Mouse (Mus musculus) limb, embryonic 14.5 days (tissue): ENCODE measurements around the gene Socs2. TPM values are rescaled to one million over a fixed set of nuclear protein-coding genes. Genes with fewer than 3 reads are reported as not detected.

ENCODE experiments used
- ATAC-seq: fragments of 200-750 bp; cut with Nextera tagmentation; 2 replicates; pipeline ENCODE4 v1.8.0; 2017; ENCODE audit warnings: low read depth, moderate number of reproducible peaks, moderate TSS enrichment; ENCODE audit not compliant: low FRiP score
- DNase-seq: peaks from one replicate; pipeline ENCODE4 v3.0.0-alpha.2; 2015; ENCODE audit warnings: low spot score
- H3K27ac ChIP-seq: fragments of 300-500 bp; sonication (generic); replicated peaks from 2 replicates; pipeline ENCODE4 v1.5.1; 2014; ENCODE audit warnings: low read depth, mild to moderate bottlenecking, low read length, moderate library complexity, mixed read lengths
- H3K27me3 ChIP-seq: fragments of 300-500 bp; sonication (generic); 2 replicates; pipeline ENCODE4 v1.6.1; 2014; ENCODE audit warnings: low read length, mixed read lengths; ENCODE audit not compliant: control insufficient read depth, insufficient read depth
- H3K36me3 ChIP-seq: fragments of 300-500 bp; sonication (generic); 2 replicates; pipeline ENCODE4 v1.6.1; 2014; ENCODE audit warnings: mild to moderate bottlenecking, low read length, moderate library complexity, mixed read lengths; ENCODE audit not compliant: control insufficient read depth, insufficient read depth
- H3K4me1 ChIP-seq: fragments of 300-500 bp; sonication (generic); 2 replicates; pipeline ENCODE4 v1.6.1; 2014; ENCODE audit warnings: antibody characterized with exemption, low read length, mixed read lengths; ENCODE audit not compliant: control insufficient read depth, insufficient read depth
- H3K4me2 ChIP-seq: fragments of 300-500 bp; sonication (generic); replicated peaks from 2 replicates; pipeline ENCODE4 v1.6.1; 2014; ENCODE audit warnings: low read depth, mild to moderate bottlenecking, low read length, moderate library complexity; ENCODE audit not compliant: severe bottlenecking
- H3K4me3 ChIP-seq: fragments of 300-500 bp; sonication (generic); replicated peaks from 2 replicates; pipeline ENCODE4 v1.5.1; 2014; ENCODE audit warnings: low read length
- H3K9ac ChIP-seq: fragments of 300-500 bp; sonication (generic); 2 replicates; pipeline ENCODE4 v1.6.1; 2014; ENCODE audit warnings: mild to moderate bottlenecking, low read depth, low read length, moderate library complexity; ENCODE audit not compliant: severe bottlenecking
- H3K9me3 ChIP-seq: fragments of 300-500 bp; sonication (generic); 2 replicates; pipeline ENCODE4 v1.6.1; 2016; ENCODE audit warnings: low read length; ENCODE audit not compliant: control insufficient read depth
- POLR2A ChIP-seq: fragments of 200-500 bp; IDR thresholded peaks from 2 replicates; pipeline ENCODE4 v1.8.0; 2012; ENCODE audit warnings: inconsistent platforms, mild to moderate bottlenecking, moderate library complexity, borderline replicate concordance; ENCODE audit not compliant: insufficient read depth, insufficient read length; ENCODE audit errors: extremely low read depth
- WGBS: fragments of 180-500 bp; shearing (Covaris S2); extraction: QIAGEN DNeasy Blood & Tissue Kit; methylation state at CpG from one replicate; pipeline ENCODE4 v1.1.7; 2014; 5-methylcytosine and 5-hydroxymethylcytosine counted together
- polyA plus RNA-seq, 2 experiments: library from polyadenylated mRNA; depleted of rRNA in 1 of 2; stranded (reverse) in 1 of 2; unstranded in 1 of 2; fragments of >200 nt; fragmentation: Nextera tagmentation in 1 of 2; extraction: Ambion mirVana in 1 of 2; gene quantifications; 2 replicates each; pipeline versions ENCODE4 v1.2.1 to v1.2.3; 2012 to 2014

Gene Socs2
- polyA plus RNA-seq, 2 experiments: 23.2 to 54.0 TPM

GRCm38 (mm10) chr10:95438941-95439340 is 22.0 kb upstream of the Socs2 start:
- Histone ChIP-seq H3K4me1 (0 out of 2 replicates have a peak, but pooled peaks cover 4% of the 10 kb centered on the region), H3K9me3 (no peaks in the 10 kb centered on the region), H3K27me3 (no peaks in the 10 kb centered on the region), H3K27ac (no peak overlapping the region), H3K9ac (no peak overlapping the region), H3K4me2 (no peak overlapping the region), H3K36me3 (no peaks in the 10 kb centered on the region), H3K4me3 (no peak overlapping the region)
- no peak for ATAC-seq
- DNase-seq: no peak
- no peak for TF ChIP-seq POLR2A
- 50% methylated on average over 11 of the region's 11 CpGs for WGBS

- no peak overlapping the region for H3K4me3 ChIP-seq
- no peak overlapping the region for H3K4me2 ChIP-seq
- no peaks in the 10 kb centered on the region for H3K27me3 ChIP-seq
- ATAC-seq (no peak), DNase-seq (no peak)
- 91% methylated on average over 10 of the region's 10 CpGs for WGBS
- no peak for TF ChIP-seq POLR2A
- H3K36me3 ChIP-seq: no peaks in the 10 kb centered on the region
- no peak overlapping the region for H3K9ac ChIP-seq
- H3K9me3 ChIP-seq: no peaks in the 10 kb centered on the region
- H3K27ac ChIP-seq: no peak overlapping the region
- H3K4me1 ChIP-seq: no peaks in the 10 kb centered on the region
These were observed 13.3 kb upstream of the Socs2 start for GRCm38 (mm10) chr10:95430271-95430670.

DNA sequence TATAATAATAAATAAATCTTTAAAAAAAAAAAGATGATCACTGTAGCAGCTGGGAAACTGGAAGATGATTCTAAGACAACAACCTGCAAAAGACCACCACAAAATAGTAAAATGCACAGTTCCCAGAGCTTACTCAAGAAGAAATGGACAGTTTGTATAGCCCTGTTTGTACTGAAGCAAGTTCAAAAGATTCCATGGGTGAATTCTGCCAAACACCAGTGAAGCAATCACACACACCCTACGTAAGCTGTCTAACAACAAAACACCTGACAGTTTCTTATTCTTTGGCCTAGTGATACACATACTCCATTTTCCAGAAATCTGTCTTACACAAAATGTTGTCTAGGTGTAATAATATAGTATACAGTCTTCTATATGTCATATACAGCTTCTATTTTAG is 12.1 kb upstream of the Socs2 start:
- no peak overlapping the region for H3K4me2 ChIP-seq
- H3K36me3 ChIP-seq: no peaks in the 10 kb centered on the region
- H3K27ac ChIP-seq: no peak overlapping the region
- 97% methylated on average over 1 of the region's 1 CpGs for WGBS
- no peak for DNase-seq
- no peak for ATAC-seq
- H3K27me3 ChIP-seq: no peaks in the 10 kb centered on the region
- H3K4me3 ChIP-seq: no peak overlapping the region
- no peaks in the 10 kb centered on the region for H3K9me3 ChIP-seq
- no peak for TF ChIP-seq POLR2A
- H3K4me1 ChIP-seq: no peaks in the 10 kb centered on the region
- no peak overlapping the region for H3K9ac ChIP-seq

- Histone ChIP-seq H3K9me3 (no peaks in the 10 kb centered on the region), H3K27me3 (no peaks in the 10 kb centered on the region), H3K4me1 (no peaks in the 10 kb centered on the region), H3K36me3 (no peaks in the 10 kb centered on the region), H3K27ac (no peak overlapping the region), H3K4me2 (no peak overlapping the region), H3K4me3 (no peak overlapping the region), H3K9ac (no peak overlapping the region)
- no peak for ATAC-seq
- WGBS: 85% methylated on average over 9 of the region's 9 CpGs
- DNase-seq: no peak
- no peak for TF ChIP-seq POLR2A
These were observed 9.5 kb upstream of the Socs2 start for GRCm38 (mm10) chr10:95426207-95427115.

DNA sequence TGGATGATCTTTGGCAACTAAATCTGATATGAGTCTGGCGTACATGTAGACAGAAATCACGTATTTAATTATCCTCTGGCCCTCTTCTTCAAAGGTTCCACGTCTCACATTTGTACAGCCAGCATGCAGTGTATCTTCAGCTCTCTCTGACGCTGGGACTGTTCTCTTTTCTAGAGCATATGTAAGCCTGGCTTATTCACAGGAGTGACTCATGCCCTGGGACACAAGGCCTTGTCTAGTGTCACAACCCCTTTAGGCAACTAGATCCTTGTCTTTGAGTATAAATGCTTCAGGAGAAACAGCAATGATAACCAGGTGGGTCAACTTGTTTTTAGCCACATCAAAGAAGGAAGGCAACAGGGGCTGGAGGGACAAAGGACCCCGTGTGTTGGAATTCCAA is 5.7 kb upstream of the Socs2 start:
- no peaks in the 10 kb centered on the region for H3K27me3 ChIP-seq
- no peaks in the 10 kb centered on the region for H3K4me1 ChIP-seq
- H3K27ac ChIP-seq: no peak overlapping the region
- no peak overlapping the region for H3K4me3 ChIP-seq
- H3K36me3 ChIP-seq: no peaks in the 10 kb centered on the region
- no peak for TF ChIP-seq POLR2A
- no peak overlapping the region for H3K4me2 ChIP-seq
- 88% methylated on average over 5 of the region's 5 CpGs for WGBS
- no peak overlapping the region for H3K9ac ChIP-seq
- ATAC-seq: no peak
- H3K9me3 ChIP-seq: no peaks in the 10 kb centered on the region
- DNase-seq: no peak

DNA sequence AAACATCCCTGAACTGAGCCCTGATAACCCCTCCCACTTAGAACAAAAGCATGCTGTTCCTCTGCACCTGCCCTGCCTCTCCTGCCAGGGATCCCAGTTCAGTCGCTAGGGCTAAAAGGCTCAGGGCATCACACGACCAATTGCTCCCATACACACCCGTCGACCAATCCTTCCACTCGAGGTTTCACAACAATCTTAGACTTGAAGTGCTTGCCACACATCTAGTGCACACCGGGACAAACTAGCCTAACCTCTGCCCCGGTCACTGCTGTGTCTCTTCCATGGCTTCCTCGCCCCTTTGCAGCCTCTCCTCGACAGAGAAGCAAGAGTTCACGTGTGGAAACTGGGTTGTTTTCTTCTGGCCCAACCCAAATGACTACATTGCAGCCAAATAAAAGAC is 3.3 kb upstream of the Socs2 start:
- H3K27me3 ChIP-seq: no peaks in the 10 kb centered on the region
- WGBS: 68% methylated on average over 10 of the region's 10 CpGs
- H3K4me3 ChIP-seq: no peak overlapping the region
- TF ChIP-seq POLR2A: no peak
- no peaks in the 10 kb centered on the region for H3K36me3 ChIP-seq
- no peaks in the 10 kb centered on the region for H3K9me3 ChIP-seq
- peaks cover 8% of the 10 kb centered on the region; the same call in 1 of the 2 replicates for H3K4me1 ChIP-seq
- H3K9ac ChIP-seq: no peak overlapping the region
- no peak overlapping the region for H3K27ac ChIP-seq
- no peak for ATAC-seq
- H3K4me2 ChIP-seq: no peak overlapping the region
- DNase-seq: no peak
